Mouse (Mus musculus): ENCODE measurements around the gene Dclre1b. TPM values are rescaled to one million over a fixed set of nuclear protein-coding genes. Genes with fewer than 3 reads are reported as not detected.

Dclre1b gene
- polyA plus RNA-seq, 1 experiment from 2014 or later: 23.0 TPM

Other genes starting within 250 kb of the Dclre1b start
- gene Syt6, start 234.2 kb downstream of the Dclre1b start, polyA plus RNA-seq (2014; fragmentation: Nextera tagmentation; extraction: Ambion mirVana): 21.1 and 22.8 TPM in 2 replicates
- gene Atg4a-ps, start 163.4 kb downstream of the Dclre1b start, polyA plus RNA-seq (2014; fragmentation: Nextera tagmentation; extraction: Ambion mirVana): 0.20 TPM in 1 of 2 replicates, not detected in the other
- 2.0 and 4.8 TPM in 2 replicates for gene Olfml3, start 71.4 kb downstream of the Dclre1b start, polyA plus RNA-seq (2014; fragmentation: Nextera tagmentation; extraction: Ambion mirVana)
- gene Gm10964, start 70.1 kb downstream of the Dclre1b start, polyA plus RNA-seq (2014; fragmentation: Nextera tagmentation; extraction: Ambion mirVana): not detected in 2 replicates
- 18.9 and 22.1 TPM in 2 replicates for gene Hipk1, start 17.9 kb downstream of the Dclre1b start, polyA plus RNA-seq (2014; fragmentation: Nextera tagmentation; extraction: Ambion mirVana)
- gene Ap4b1, start 76 bp upstream of the Dclre1b start, polyA plus RNA-seq (2014; fragmentation: Nextera tagmentation; extraction: Ambion mirVana): 20.1 and 25.4 TPM in 2 replicates
- 0.18 TPM in 1 of 2 replicates, not detected in the other for gene Gm43064, start 129 bp upstream of the Dclre1b start, polyA plus RNA-seq (2014; fragmentation: Nextera tagmentation; extraction: Ambion mirVana)
- 0.20 and 0.22 TPM in 2 replicates for gene Bcl2l15, start 23.2 kb upstream of the Dclre1b start, polyA plus RNA-seq (2014; fragmentation: Nextera tagmentation; extraction: Ambion mirVana)
- gene Ptpn22, start 50.4 kb upstream of the Dclre1b start, polyA plus RNA-seq (2014; fragmentation: Nextera tagmentation; extraction: Ambion mirVana): 0.26 TPM in 2 replicates
- 29.3 and 29.5 TPM in 2 replicates for gene Rsbn1, start 104.7 kb upstream of the Dclre1b start, polyA plus RNA-seq (2014; fragmentation: Nextera tagmentation; extraction: Ambion mirVana)
- 24.7 and 35.9 TPM in 2 replicates for gene Phtf1, start 158.7 kb upstream of the Dclre1b start, polyA plus RNA-seq (2014; fragmentation: Nextera tagmentation; extraction: Ambion mirVana)